Mouse (Mus musculus) heart, embryonic 15.5 days (tissue): Measurements from ENCODE around the gene D8Ertd738e. TPM values are rescaled to one million over a fixed set of nuclear protein-coding genes. Genes with fewer than 3 reads are reported as not detected.

ENCODE experiments used
- ATAC-seq: fragments of 200-750 bp; cut with Nextera tagmentation; replicated peaks from 2 replicates; pipeline ENCODE4 v1.8.0; 2017; ENCODE audit warnings: low read depth, moderate TSS enrichment; ENCODE audit not compliant: insufficient number of reproducible peaks, insufficient read depth, low FRiP score
- H3K27ac ChIP-seq: fragments of 300-500 bp; sonication (generic); 2 replicates; pipeline ENCODE4 v1.5.1; 2015; ENCODE audit warnings: mild to moderate bottlenecking, inconsistent platforms
- H3K27me3 ChIP-seq: fragments of 300-500 bp; sonication (generic); 2 replicates; pipeline ENCODE4 v1.6.1; 2015; ENCODE audit warnings: inconsistent platforms
- H3K36me3 ChIP-seq: fragments of 300-500 bp; sonication (generic); 2 replicates; pipeline ENCODE4 v1.6.1; 2015; ENCODE audit warnings: mild to moderate bottlenecking, inconsistent platforms
- H3K4me1 ChIP-seq: fragments of 300-500 bp; sonication (generic); replicated peaks from 2 replicates; pipeline ENCODE4 v1.6.1; 2015; ENCODE audit warnings: inconsistent platforms
- H3K4me2 ChIP-seq: fragments of 300-500 bp; sonication (generic); 2 replicates; pipeline ENCODE4 v1.6.1; 2015; ENCODE audit warnings: inconsistent platforms, mild to moderate bottlenecking, moderate library complexity
- H3K4me3 ChIP-seq: fragments of 300-500 bp; sonication (generic); 2 replicates; pipeline ENCODE4 v1.5.1; 2015; ENCODE audit warnings: mild to moderate bottlenecking, inconsistent platforms
- H3K9ac ChIP-seq: fragments of 300-500 bp; sonication (generic); 2 replicates; pipeline ENCODE4 v1.6.1; 2015; ENCODE audit warnings: mild to moderate bottlenecking, inconsistent platforms
- H3K9me3 ChIP-seq: fragments of 300-500 bp; sonication (generic); replicated peaks from 2 replicates; pipeline ENCODE4 v1.6.1; 2016; ENCODE audit warnings: inconsistent platforms
- WGBS: fragments of 180-500 bp; shearing (Covaris S2); methylation state at CpG from one replicate; pipeline ENCODE4 v1.1.7; 2015; ENCODE audit warnings: mixed read lengths; 5-methylcytosine and 5-hydroxymethylcytosine counted together
- polyA plus RNA-seq: library from polyadenylated mRNA; unstranded; fragments of >200 nt; fragmentation: Nextera tagmentation; extraction: Ambion mirVana; gene quantifications from 2 replicates; pipeline ENCODE4 v1.2.1, GENCODE M21; 2015

Gene D8Ertd738e
- polyA plus RNA-seq, 1 experiment from 2014 or later = 290 TPM

GRCm38 (mm10) chr8:84210167-84210791 is 39.2 kb downstream of the D8Ertd738e start:
- no peak overlapping the region for H3K9ac ChIP-seq
- peak; percentile 25; the same call in 1 of the 2 replicates for ATAC-seq
- peaks cover 41% of the 10 kb centered on the region for H3K4me1 ChIP-seq

GRCm38 (mm10) chr8:84208381-84209380 is 40.8 kb downstream of the D8Ertd738e start:
- Histone ChIP-seq H3K9ac (0 out of 2 replicates have a peak overlapping the region, but pooled peaks have one; percentile 28), H3K4me3 (no peak overlapping the region), H3K36me3 (peaks cover 67% of the 10 kb centered on the region), H3K9me3 (no peaks in the 10 kb centered on the region), H3K27ac (peak overlapping the region; percentile 81), H3K4me1 (peaks cover 48% of the 10 kb centered on the region), H3K4me2 (no peak overlapping the region), H3K27me3 (no peaks in the 10 kb centered on the region)
- no peak for ATAC-seq
- 70% methylated on average over 17 of the region's 17 CpGs for WGBS

More at GRCm38 (mm10) chr8:84210167-84210791, 39.2 kb downstream of the D8Ertd738e start:
- 55% methylated on average over 34 of the region's 34 CpGs for WGBS
- H3K4me3 ChIP-seq = no peak overlapping the region
- H3K4me2 ChIP-seq = 0 out of 2 replicates have a peak overlapping the region, but pooled peaks have one; percentile 16
- H3K36me3 ChIP-seq = peaks cover 73% of the 10 kb centered on the region
- H3K9me3 ChIP-seq = no peaks in the 10 kb centered on the region
- peak overlapping the region; percentile 22; the same call in 1 of the 2 replicates for H3K27ac ChIP-seq
- no peaks in the 10 kb centered on the region for H3K27me3 ChIP-seq

- no peak; the same call in 1 of the 2 replicates for ATAC-seq
- H3K27me3 ChIP-seq = no peaks in the 10 kb centered on the region
- no peak overlapping the region for H3K4me3 ChIP-seq
- peaks cover 56% of the 10 kb centered on the region for H3K4me1 ChIP-seq
- peak overlapping the region; percentile 28; the same call in 1 of the 2 replicates for H3K9ac ChIP-seq
- H3K9me3 ChIP-seq = no peaks in the 10 kb centered on the region
- peaks cover 60% of the 10 kb centered on the region for H3K36me3 ChIP-seq
- 52% methylated on average over 7 of the region's 7 CpGs for WGBS
- peak overlapping the region; percentile 81 for H3K27ac ChIP-seq
- peak overlapping the region; percentile 21; the same call in 1 of the 2 replicates for H3K4me2 ChIP-seq
These were observed 41.7 kb downstream of the D8Ertd738e start for GRCm38 (mm10) chr8:84207811-84208210.

- Histone ChIP-seq H3K4me1 (peaks cover 68% of the 10 kb centered on the region), H3K9ac (no peak overlapping the region), H3K27ac (peak overlapping the region; percentile 81), H3K4me2 (no peak overlapping the region), H3K27me3 (no peaks in the 10 kb centered on the region), H3K36me3 (peaks cover 48% of the 10 kb centered on the region), H3K9me3 (no peaks in the 10 kb centered on the region), H3K4me3 (no peak overlapping the region)
- 86% methylated on average over 3 of the region's 3 CpGs for WGBS
- ATAC-seq = no peak
These were observed 42.9 kb downstream of the D8Ertd738e start for GRCm38 (mm10) chr8:84206666-84207065.

- no peak for ATAC-seq
- H3K36me3 ChIP-seq = peaks cover 40% of the 10 kb centered on the region
- no peaks in the 10 kb centered on the region for H3K9me3 ChIP-seq
- peaks cover 69% of the 10 kb centered on the region for H3K4me1 ChIP-seq
- 86% methylated on average over 5 of the region's 5 CpGs for WGBS
- no peak overlapping the region for H3K4me3 ChIP-seq
- no peaks in the 10 kb centered on the region for H3K27me3 ChIP-seq
- H3K27ac ChIP-seq = 0 out of 2 replicates have a peak overlapping the region, but pooled peaks have one; percentile 35
- H3K9ac ChIP-seq = no peak overlapping the region
- no peak overlapping the region for H3K4me2 ChIP-seq
These were observed 44.4 kb downstream of the D8Ertd738e start for GRCm38 (mm10) chr8:84205073-84205472.

GRCm38 (mm10) chr8:84203975-84204772 is 45.3 kb downstream of the D8Ertd738e start:
- H3K4me3 ChIP-seq = peak overlapping the region; percentile 76
- no peaks in the 10 kb centered on the region for H3K9me3 ChIP-seq
- peak overlapping the region; percentile 88 for H3K4me2 ChIP-seq
- peak overlapping the region; percentile 92 for H3K9ac ChIP-seq
- WGBS = 34% methylated on average over 13 of the region's 13 CpGs
- no peaks in the 10 kb centered on the region for H3K27me3 ChIP-seq
- peaks cover 72% of the 10 kb centered on the region for H3K4me1 ChIP-seq
- peak; percentile 23; the same call in 1 of the 2 replicates for ATAC-seq
- peaks cover 31% of the 10 kb centered on the region for H3K36me3 ChIP-seq
- H3K27ac ChIP-seq = peak overlapping the region; percentile 97

GRCm38 (mm10) chr8:84202938-84203917 is 46.3 kb downstream of the D8Ertd738e start:
- no peaks in the 10 kb centered on the region for H3K9me3 ChIP-seq
- peaks cover 22% of the 10 kb centered on the region; the same call in 1 of the 2 replicates for H3K36me3 ChIP-seq
- peak overlapping the region; percentile 97 for H3K27ac ChIP-seq
- H3K27me3 ChIP-seq = no peaks in the 10 kb centered on the region
- 6% methylated on average over 34 of the region's 34 CpGs for WGBS
- H3K4me1 ChIP-seq = peaks cover 73% of the 10 kb centered on the region
- H3K9ac ChIP-seq = peak overlapping the region; percentile 92
- ATAC-seq = peak; percentile 60
- H3K4me3 ChIP-seq = peak overlapping the region; percentile 76
- peak overlapping the region; percentile 88 for H3K4me2 ChIP-seq

- Histone ChIP-seq H3K36me3 (peaks cover 21% of the 10 kb centered on the region; the same call in 1 of the 2 replicates), H3K4me1 (peaks cover 72% of the 10 kb centered on the region), H3K4me2 (peak overlapping the region; percentile 88), H3K27ac (peak overlapping the region; percentile 97), H3K4me3 (peak overlapping the region; percentile 76), H3K9me3 (no peaks in the 10 kb centered on the region), H3K9ac (peak overlapping the region; percentile 92), H3K27me3 (no peaks in the 10 kb centered on the region)
- no peak for ATAC-seq
- WGBS = 62% methylated on average over 9 of the region's 9 CpGs
These were observed 47.1 kb downstream of the D8Ertd738e start for GRCm38 (mm10) chr8:84202466-84202865.

- WGBS = 32% methylated on average over 15 of the region's 15 CpGs
- Histone ChIP-seq H3K4me1 (peaks cover 68% of the 10 kb centered on the region), H3K36me3 (peaks cover 15% of the 10 kb centered on the region; the same call in 1 of the 2 replicates), H3K4me3 (peak overlapping the region; percentile 76), H3K4me2 (peak overlapping the region; percentile 88), H3K9me3 (no peaks in the 10 kb centered on the region), H3K27ac (peak overlapping the region; percentile 97), H3K9ac (peak overlapping the region; percentile 92), H3K27me3 (no peaks in the 10 kb centered on the region)
- ATAC-seq = peak; percentile 16; the same call in 1 of the 2 replicates
These were observed 47.8 kb downstream of the D8Ertd738e start for GRCm38 (mm10) chr8:84201545-84202245.
